Mouse (Mus musculus): ENCODE data around the gene Atp5d.

DNA sequence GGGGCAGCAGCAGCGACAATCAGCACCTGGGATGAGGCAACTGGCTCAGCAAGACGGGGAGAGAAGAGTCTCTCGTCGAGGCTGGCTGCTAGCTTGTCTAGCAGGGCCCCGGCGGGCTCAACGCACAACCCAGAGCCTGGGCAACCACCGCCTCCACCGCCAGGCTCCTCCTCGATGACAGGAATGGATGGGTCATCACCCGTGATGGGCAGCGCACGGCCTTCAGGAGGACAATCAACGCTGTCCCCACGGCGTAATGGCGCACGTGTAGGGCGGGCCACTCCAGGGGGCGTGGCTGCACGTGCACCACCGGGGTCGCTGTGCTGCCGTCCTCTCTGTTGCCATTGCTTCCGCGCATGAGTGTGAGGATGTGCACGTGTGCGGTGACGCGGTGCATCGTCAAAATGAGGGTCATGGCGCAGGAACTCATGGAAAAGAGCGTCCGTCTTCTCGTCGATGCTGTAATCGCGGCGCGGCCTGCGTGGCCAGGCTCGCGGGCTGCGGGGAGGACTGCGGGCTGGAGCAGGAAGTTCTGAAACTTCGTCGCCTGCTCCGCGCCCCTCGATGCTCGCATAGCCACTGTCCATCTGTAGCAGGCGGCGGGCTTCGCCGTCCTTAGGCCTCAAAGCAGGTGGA is 7.0 kb upstream of the Atp5d start:
- TF ChIP-seq CTCF (IDR thresholded peaks at IDR 0.05; ENCODE audit: borderline replicate concordance, extremely low read depth, insufficient read depth, insufficient read length) (no peak), POLR2A (IDR thresholded peaks at IDR 0.05; ENCODE audit: borderline replicate concordance, extremely low read depth, insufficient read depth, insufficient read length, poor library complexity, severe bottlenecking) (no peak)

Measured in brain, embryonic 14.5 days (tissue).